Mouse (Mus musculus) common myeloid progenitor, adult 5-6 weeks (primary cell): ENCODE results near the gene Csrnp3. TPM values are rescaled to one million over a fixed set of nuclear protein-coding genes. Genes with fewer than 3 reads are reported as not detected.

Source experiments
- ATAC-seq: replicated peaks from 2 replicates; pipeline ENCODE4 v1.8.0; 2016; ENCODE audit warnings: low read depth, mild to moderate bottlenecking, moderate TSS enrichment, inconsistent platforms; ENCODE audit not compliant: poor library complexity, severe bottlenecking
- total RNA-seq: library from RNA; stranded (forward); fragments of 200-1000, 187-1606 nt; gene quantifications from 2 replicates; pipeline ENCODE4 v1.2.3, GENCODE M21; 2017

Csrnp3 gene
- total RNA-seq, 1 experiment from 2014 or later, result not detected

GRCm38 (mm10) chr2:65931841-65932311 lies 86.3 kb downstream of the Csrnp3 start:
- 0 out of 2 replicates have a peak, but pooled peaks have one; percentile 29 for ATAC-seq

- ATAC-seq, result no peak
These were observed 88.5 kb downstream of the Csrnp3 start for GRCm38 (mm10) chr2:65934099-65934498.

GRCm38 (mm10) chr2:65938900-65939299 lies 93.3 kb downstream of the Csrnp3 start:
- no peak for ATAC-seq

- no peak for ATAC-seq
These were observed 94.8 kb downstream of the Csrnp3 start for GRCm38 (mm10) chr2:65940351-65940750.

GRCm38 (mm10) chr2:65942346-65942745 lies 96.8 kb downstream of the Csrnp3 start:
- no peak for ATAC-seq

- no peak for ATAC-seq
These were observed 103.2 kb downstream of the Csrnp3 start for GRCm38 (mm10) chr2:65948808-65949207.

- no peak for ATAC-seq
These were observed 108.3 kb downstream of the Csrnp3 start for GRCm38 (mm10) chr2:65953726-65954340.

- ATAC-seq, result 0 out of 2 replicates have a peak, but pooled peaks have one; percentile 36
These were observed 110.2 kb downstream of the Csrnp3 start for GRCm38 (mm10) chr2:65955804-65956203.

- no peak for ATAC-seq
These were observed 111.2 kb downstream of the Csrnp3 start for GRCm38 (mm10) chr2:65956727-65957126.

- no peak for ATAC-seq
These were observed 117.9 kb downstream of the Csrnp3 start for GRCm38 (mm10) chr2:65963420-65963819.

GRCm38 (mm10) chr2:65968810-65969209 lies 123.2 kb downstream of the Csrnp3 start:
- no peak for ATAC-seq

GRCm38 (mm10) chr2:65973907-65974306 lies 128.3 kb downstream of the Csrnp3 start:
- no peak for ATAC-seq

GRCm38 (mm10) chr2:65975383-65975782 lies 129.8 kb downstream of the Csrnp3 start:
- ATAC-seq, result no peak

GRCm38 (mm10) chr2:65979338-65980053 lies 133.9 kb downstream of the Csrnp3 start:
- no peak for ATAC-seq

- ATAC-seq, result peak; percentile 42; the same call in 1 of the 2 replicates
These were observed 135.9 kb downstream of the Csrnp3 start for GRCm38 (mm10) chr2:65981470-65981869.

GRCm38 (mm10) chr2:65981965-65982364 lies 136.4 kb downstream of the Csrnp3 start:
- ATAC-seq, result no peak

GRCm38 (mm10) chr2:65985706-65986105 lies 140.1 kb downstream of the Csrnp3 start:
- ATAC-seq, result no peak

- ATAC-seq, result no peak
These were observed 141.5 kb downstream of the Csrnp3 start for GRCm38 (mm10) chr2:65987069-65987468.

- no peak for ATAC-seq
These were observed 142.0 kb downstream of the Csrnp3 start for GRCm38 (mm10) chr2:65987588-65987987.

GRCm38 (mm10) chr2:65988788-65989187 lies 143.2 kb downstream of the Csrnp3 start:
- no peak for ATAC-seq

GRCm38 (mm10) chr2:65990108-65990507 lies 144.5 kb downstream of the Csrnp3 start:
- peak; percentile 72; the same call in 1 of the 2 replicates for ATAC-seq
